Mouse (Mus musculus) stomach, adult 2 months (tissue): Measurements from ENCODE around the gene Lbhd2. TPM values are rescaled to one million over a fixed set of nuclear protein-coding genes. Genes with fewer than 3 reads are reported as not detected.

Experiments
- polyA plus RNA-seq: library from polyadenylated mRNA; depleted of rRNA; stranded (reverse); fragments of >200 nt; gene quantifications from 2 replicates; pipeline ENCODE4 v1.2.3, GENCODE M21; 2012; rRNA removed

Gene Lbhd2
- polyA plus RNA-seq, result 0.43 and 0.88 TPM in 2 replicates

DNA sequence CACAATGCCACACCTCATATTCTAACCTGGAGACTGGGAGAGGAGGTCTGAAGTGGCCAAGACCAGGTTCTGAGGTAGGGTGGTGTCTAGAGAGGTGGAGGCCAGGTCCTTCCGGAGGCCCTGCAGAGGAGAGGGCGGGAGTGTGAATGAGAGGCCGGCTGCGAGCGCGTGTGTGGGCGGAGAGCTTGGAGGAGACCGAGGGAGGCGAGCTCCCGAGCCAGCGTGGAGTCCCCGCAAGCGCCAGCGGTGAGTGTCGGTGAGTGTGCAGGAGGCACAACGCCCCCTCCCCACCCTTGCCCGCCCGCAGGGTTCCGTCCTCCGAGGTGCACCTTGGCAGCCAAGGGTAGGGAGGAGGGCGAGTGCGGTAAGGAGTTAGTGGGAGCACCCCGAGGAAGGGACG, at the start of gene Lbhd2:
TSS of gene Lbhd2 (plus strand) at position 188 of the 400 bp plus-strand sequence.

DNA sequence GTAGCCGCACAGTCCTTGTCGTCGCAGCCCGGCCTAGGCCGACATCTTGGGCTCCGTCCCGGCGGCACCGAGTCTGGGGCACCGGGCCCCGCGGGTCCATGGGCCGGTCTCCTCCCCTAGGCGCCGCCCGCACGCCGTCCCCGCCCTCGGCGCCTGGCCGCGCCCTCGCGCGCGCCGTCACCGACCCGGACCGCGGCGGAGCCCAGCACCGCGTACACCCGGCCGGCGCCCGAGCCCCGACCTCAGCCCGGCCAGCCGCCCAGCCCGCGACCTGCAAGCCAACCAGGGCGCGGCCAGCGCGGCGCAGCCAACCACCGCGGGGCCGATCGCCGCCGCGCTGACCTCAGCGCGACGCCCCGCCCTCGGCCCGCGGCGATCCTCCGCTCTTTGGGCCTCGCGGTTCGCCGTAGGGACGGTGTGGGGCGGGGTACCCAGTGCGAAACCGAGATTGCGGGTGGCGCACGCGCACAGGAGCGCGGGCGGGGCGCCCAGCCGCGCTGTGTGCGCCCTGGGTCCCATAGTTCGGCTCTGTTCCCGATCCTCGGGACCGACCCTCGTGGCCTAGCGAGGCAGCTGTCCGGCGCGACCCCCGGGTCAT, 29.1 kb upstream of the Lbhd2 start, which contains the start of gene Cdc42bpb:
TSS of gene Cdc42bpb (minus strand) at position 343 of the 598 bp plus-strand sequence.

DNA sequence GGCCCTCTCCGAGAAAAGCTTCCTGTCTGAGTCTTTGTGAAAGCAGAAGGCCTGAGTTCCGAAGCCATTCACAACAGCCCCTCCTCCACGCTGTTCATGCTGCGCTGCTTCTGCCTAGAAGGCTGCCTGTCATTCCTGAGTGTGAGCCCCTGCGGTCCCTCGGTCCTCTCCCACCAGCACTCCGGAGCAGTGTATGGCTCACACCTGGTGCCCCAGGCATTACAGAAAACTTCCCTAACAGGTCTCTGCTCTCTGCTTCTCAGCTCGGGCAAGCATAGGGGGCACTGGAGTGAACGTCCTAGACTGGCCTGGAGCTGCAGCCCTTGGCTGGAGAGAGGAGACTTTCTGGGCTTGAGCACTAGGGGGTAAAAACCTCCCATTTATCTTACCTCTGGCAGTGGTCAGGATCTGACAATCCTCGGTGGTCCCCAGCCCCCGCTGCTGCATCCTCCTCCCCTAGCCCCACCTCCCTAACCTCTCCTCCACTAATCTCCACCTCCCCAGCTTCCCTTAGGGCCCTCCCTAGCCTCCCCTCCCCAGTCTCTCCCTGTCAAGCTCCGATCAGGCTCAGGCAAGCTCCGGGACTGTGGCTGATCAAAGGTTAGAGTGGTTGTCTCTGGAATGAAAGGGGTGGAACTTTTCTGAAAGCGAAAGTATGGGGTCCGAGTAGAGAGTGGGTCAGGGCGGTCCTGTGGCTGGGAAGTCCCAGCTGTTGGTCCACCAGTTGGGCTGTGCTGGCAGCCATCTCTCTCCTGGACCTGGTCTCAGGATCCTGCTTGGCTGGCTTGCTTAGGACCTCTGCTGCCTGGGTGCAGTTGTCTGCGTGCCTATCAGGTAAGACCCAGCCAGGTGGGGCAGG, 10.5 kb downstream of the Lbhd2 start, which contains the start of gene Exoc3l4:
TSS of gene Exoc3l4 (plus strand) at position 97 of the 859 bp plus-strand sequence.

DNA sequence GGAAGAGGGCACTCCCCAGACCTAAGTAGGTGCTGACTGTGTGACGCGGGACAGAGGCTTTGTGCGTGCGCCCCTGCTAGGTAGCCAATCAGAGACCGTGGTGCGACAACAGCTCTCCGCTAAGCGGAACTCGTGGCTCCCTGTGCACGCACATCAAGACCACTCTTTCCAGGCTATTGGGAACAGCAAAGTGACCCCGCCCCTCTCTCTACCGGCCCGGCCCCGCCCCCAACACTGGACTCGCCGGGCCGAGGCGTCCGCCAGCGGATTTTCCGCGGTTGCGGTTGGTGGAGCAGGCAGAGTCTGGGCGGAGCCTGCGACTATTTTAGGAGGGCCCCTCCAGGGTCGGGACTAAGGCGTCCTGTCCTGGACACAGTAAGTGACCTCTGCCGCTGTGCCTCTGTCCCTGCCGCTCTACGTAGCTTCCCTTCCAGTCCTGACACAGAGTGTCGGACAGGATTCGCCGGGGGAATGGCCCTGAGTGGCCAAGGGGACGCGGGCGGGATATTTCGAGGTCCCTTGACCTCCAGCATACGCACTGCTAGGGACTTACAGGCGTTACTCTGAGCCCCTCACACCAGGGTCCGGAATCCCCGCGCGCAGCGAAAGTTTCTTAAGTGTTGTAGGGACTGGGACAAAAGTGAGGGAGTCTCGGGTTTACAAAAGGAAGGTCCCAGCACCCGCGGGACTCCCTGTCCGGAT, 35.9 kb downstream of the Lbhd2 start, which contains the start of gene Tnfaip2:
TSS of gene Tnfaip2 (plus strand) at position 161 of the 702 bp plus-strand sequence.

Other genes with a start within 250 kb of the Lbhd2 start
- gene Traf3, start 240.4 kb upstream of the Lbhd2 start, polyA plus RNA-seq, result 7.0 and 8.4 TPM in 2 replicates
- gene 4930595D18Rik, start 222.3 kb upstream of the Lbhd2 start, polyA plus RNA-seq, result not detected in 2 replicates
- gene Amn, start 135.7 kb upstream of the Lbhd2 start, polyA plus RNA-seq, result 0.64 and 2.9 TPM in 2 replicates
- gene Cdc42bpb, start 29.1 kb upstream of the Lbhd2 start, polyA plus RNA-seq, result 175 and 223 TPM in 2 replicates
- gene Exoc3l4, start 10.2 kb downstream of the Lbhd2 start, polyA plus RNA-seq, result 6.4 and 7.2 TPM in 2 replicates
- 9.5 and 10.2 TPM in 2 replicates for gene Tnfaip2, start 35.7 kb downstream of the Lbhd2 start, polyA plus RNA-seq
- gene Gm266, start 79.0 kb downstream of the Lbhd2 start, polyA plus RNA-seq, result 0.45 and 1.3 TPM in 2 replicates
- 38.7 and 59.9 TPM in 2 replicates for gene Eif5, start 131.2 kb downstream of the Lbhd2 start, polyA plus RNA-seq
- gene Mark3, start 167.7 kb downstream of the Lbhd2 start, polyA plus RNA-seq, result 10.6 and 12.1 TPM in 2 replicates